Mouse (Mus musculus): ENCODE results near the gene Mbl1.

DNA sequence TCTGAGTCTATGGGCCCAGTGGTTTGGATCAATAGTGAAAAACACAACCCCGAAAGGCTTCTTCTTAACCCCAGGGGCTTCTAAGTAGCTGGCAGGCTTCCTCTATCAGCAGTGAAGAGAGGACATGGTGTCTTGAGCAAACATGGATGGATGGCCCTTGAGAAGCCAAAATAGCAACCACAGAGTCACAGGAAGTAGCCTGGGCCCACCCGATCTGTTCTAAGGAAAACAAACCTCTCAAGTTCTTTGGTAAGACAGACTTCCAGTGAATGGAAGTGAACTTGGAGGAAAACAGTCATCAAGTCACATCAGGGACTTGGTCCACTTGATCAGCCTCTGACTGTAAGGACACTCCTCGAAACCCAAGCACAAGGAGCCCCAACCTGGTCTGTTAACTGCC is 4.3 kb upstream of the Mbl1 start:
- TF ChIP-seq CTCF (IDR thresholded peaks at IDR 0.05; ENCODE audit: borderline replicate concordance, control insufficient read depth, extremely low read depth, insufficient read depth, low read length, poor library complexity): no peak
- no peak for TF ChIP-seq POLR2A (IDR thresholded peaks at IDR 0.05; ENCODE audit: control insufficient read depth, extremely low read depth, insufficient read depth, low read length, poor library complexity)

All from thymus, adult 2 months (tissue).